Mouse (Mus musculus) kidney, adult 2 months (tissue): ENCODE results near the gene Rhot2.

ENCODE experiments used
- CTCF ChIP-seq: fragments of 200-500 bp; conservative IDR thresholded peaks from 2 replicates; pipeline ENCODE4 v1.5.1; 2011; ENCODE audit warnings: low read depth, mild to moderate bottlenecking, control low read depth, low read length, moderate library complexity, mixed read lengths; ENCODE audit not compliant: insufficient read depth, insufficient read length
- POLR2A ChIP-seq: fragments of 200-500 bp; IDR thresholded peaks from one replicate; pipeline ENCODE4 v1.6.1; 2011; ENCODE audit warnings: low read depth, low read length, control low read depth

DNA sequence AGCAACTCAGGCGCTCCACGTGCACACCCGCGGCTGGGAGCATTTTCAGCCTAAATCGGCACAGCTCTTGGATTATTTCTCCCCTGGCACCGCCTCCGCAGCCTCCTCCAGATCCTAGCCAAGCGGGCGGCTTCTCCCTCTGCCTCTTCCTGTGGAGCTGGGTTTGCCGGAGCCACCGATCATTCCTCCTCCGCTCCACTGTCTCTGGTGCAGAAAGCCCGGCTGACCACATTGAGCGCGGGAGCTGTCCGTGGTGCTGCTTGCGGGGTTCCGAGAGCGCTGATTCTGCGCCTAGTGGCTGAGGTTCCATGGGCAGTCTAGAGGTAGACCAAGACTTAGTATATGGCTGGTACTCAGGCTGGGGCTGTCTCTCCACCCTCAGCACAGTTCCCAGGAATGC, 31.2 kb downstream of the Rhot2 start:
- TF ChIP-seq CTCF, result peak; percentile 67
- TF ChIP-seq POLR2A, result no peak
